Mouse (Mus musculus) embryo, embryonic 9.5 days (tissue): ENCODE results near the gene Sgms1.
"Not testable (repeated sequence)": the region's sequence is repeated elsewhere in the genome, so short reads cannot be mapped to it uniquely, and the experiment has no call there.

Source experiments
- DNase-seq: peaks from one replicate; pipeline ENCODE4 v3.0.0-alpha.2; 2017; ENCODE audit errors: extremely low spot score

Sgms1 gene

GRCm38 (mm10) chr19:32326156-32326555 lies 63.4 kb downstream of the Sgms1 start:
- DNase-seq = no peak

DNA sequence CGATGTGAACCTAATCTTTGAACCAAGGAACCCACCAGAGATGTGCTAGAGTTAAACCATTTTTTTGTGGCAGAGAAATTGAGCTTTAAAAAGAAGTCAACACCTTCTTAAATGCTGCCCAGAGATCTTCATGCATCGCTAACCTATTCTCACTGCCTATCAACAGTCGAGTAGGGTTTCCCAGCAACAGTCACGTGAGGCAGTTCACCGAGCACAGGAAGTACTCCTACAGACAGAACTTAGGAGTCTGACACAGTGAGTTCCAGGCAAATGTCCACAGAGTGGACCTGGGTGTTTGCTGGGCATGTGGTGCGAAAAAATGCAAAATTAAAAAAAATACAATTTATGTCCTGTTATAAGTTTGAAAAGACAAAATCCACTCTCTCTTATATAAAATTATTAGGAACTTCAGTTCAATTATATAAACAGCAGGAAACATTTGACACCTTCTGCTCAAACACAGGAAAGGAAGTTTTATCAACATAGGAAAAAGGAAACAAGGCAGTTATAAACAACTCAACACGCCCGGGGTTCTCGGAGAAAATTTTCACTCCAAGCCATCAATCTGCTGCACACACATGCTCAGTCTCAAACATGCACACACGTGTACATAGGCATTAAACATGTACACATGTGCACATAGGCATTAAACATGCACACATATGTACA lies 64.3 kb downstream of the Sgms1 start:
- no peak for DNase-seq

DNA sequence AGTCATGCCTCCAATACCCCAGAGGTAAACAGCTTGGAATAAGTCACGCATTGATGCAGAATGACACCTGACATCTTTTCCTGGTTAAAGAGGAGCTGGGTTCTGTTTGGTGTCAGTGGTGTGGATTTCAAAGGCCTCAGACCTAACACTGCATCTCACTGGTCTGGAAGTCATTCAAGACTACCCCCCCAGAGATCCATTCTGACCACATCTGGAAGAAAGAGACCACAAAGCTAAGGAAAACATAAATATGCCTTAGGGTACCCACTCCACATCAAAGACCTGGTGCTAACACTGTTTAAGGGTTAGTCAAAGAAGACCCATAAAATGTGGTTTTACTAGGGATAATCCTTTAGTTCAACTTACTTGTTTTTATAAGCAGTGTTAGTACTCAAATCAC lies 65.0 kb downstream of the Sgms1 start:
- DNase-seq = no peak

GRCm38 (mm10) chr19:32323070-32323469 lies 66.4 kb downstream of the Sgms1 start:
- no peak for DNase-seq

- no peak for DNase-seq
These were observed 67.0 kb downstream of the Sgms1 start for GRCm38 (mm10) chr19:32322429-32323035.

DNA sequence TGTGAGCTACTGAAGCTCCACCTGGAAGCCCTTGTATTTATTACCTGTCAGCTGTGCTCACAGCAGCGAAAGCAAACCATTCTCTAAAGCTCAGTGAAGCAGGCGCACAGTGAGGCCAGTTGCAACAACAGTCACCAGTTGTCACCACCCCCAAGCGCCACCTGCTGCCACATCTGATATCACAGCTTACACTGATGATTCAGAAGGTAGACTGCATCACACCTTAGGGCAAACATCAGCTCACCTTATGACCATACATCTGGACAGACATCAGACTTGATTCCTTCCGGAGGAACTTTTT lies 69.2 kb downstream of the Sgms1 start:
- no peak for DNase-seq

- DNase-seq = no peak
These were observed 69.8 kb downstream of the Sgms1 start for GRCm38 (mm10) chr19:32319531-32320365.

DNA sequence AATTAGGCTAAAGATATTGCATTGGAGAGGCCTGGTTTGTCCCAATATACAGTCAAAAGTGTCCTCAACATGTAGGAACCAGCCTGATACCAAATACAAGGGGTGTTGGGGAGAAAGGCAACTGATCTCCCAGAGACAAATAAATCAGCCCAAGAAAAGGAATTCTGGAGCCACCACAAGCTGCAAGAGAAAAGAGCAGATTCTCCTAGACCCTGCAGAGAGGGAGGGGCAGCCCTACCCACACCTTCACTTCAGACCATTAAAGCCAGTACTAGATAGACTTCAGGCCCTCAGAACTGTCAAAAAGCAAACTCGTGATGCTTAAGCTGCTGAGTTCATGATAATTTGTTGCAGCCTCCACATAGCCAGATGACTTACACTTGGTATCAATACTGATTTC lies 70.5 kb downstream of the Sgms1 start:
- no peak for DNase-seq

GRCm38 (mm10) chr19:32317347-32317746 lies 72.2 kb downstream of the Sgms1 start:
- DNase-seq = not testable (repeated sequence)

DNA sequence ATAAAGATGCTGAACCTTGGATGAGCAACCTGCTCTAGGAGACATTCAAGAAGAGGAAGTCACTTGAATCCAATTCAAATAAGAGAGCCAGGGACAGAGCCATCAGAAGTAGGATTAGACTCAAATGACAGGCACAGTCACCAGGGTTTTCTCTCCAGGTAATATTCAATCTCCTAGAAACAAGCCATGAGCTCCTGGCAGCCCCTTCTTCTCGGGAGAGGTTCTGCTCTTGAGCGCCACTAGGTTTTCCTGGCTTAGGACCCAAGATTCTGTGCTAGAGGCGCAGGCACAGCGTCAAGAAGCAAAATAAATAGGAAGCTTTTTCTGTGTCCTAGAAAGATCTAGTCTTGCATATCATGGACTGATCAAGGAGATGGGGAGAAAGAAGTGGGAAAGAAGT lies 76.2 kb downstream of the Sgms1 start:
- DNase-seq = no peak

- no peak for DNase-seq
These were observed 77.8 kb downstream of the Sgms1 start for GRCm38 (mm10) chr19:32311762-32312161.

GRCm38 (mm10) chr19:32311063-32311462 lies 78.5 kb downstream of the Sgms1 start:
- DNase-seq = no peak

GRCm38 (mm10) chr19:32310483-32310882 lies 79.0 kb downstream of the Sgms1 start:
- no peak for DNase-seq

DNA sequence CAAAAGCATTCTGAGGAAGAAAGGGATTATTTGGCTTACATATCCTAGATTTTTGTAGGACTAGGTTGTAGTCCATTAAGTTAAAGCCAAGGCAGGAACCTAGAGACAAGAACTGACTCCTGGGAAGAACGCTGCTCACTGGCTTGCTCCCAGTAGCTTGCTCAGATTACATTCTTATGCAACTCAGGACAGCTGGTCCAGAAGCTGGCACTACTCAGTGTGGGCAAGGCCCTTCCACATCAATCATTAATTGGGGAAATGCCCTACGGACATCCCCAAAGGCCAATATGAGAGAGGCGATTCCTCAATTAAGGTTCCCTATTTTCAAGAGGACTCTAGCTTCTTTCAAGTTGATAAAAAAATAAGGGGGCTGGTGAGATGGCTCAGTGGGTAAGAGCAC lies 80.2 kb downstream of the Sgms1 start:
- DNase-seq = no peak

- no peak for DNase-seq
These were observed 81.2 kb downstream of the Sgms1 start for GRCm38 (mm10) chr19:32308311-32308710.

GRCm38 (mm10) chr19:32304898-32305297 lies 84.6 kb downstream of the Sgms1 start:
- DNase-seq = no peak

- no peak for DNase-seq
These were observed 85.3 kb downstream of the Sgms1 start for GRCm38 (mm10) chr19:32304008-32304873.

DNA sequence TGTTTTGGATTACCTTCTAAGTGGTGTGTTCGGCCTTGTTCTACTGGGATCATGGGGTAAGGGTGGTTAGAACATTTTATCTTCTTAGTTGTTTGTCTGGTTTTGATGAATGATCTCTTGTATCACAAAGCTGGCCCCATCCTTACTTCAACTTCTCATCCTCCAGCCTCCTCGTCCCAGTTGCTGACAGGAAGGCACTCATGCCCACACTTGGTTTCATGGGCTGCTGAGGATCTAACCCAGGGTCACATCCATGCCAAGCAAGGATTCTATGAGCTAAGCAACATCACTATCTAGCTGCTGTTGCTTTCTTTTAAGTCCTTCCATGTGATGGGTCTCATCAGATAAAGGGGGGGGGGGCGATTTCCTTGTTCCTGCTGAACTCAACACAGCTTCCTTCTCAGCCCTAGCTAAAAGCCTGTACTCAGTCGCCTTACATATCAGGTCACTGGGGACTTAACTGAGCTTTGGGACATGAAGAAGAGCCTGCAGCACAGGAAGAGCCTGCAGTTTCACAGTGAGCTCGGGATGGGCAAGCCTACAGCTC lies 86.6 kb downstream of the Sgms1 start:
- DNase-seq = no peak

DNA sequence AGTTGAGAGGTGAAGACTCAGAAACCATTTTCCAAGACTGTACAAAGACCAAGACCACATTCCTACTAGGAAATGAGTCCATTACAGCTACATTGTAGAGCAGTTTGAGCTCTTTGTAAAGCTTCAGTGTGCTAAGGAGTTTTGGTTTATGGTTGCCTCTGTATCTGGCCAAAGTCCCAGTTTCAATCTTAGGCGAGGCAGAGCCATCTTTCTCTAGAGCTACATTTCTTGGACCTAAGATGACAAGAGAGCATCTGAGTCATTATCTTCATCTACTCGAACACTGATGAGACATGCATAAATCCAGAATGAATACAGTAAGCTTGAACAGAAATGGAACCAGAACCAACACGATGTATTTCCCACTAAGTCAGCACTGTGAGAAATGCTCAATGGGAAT lies 87.9 kb downstream of the Sgms1 start:
- DNase-seq = no peak

DNA sequence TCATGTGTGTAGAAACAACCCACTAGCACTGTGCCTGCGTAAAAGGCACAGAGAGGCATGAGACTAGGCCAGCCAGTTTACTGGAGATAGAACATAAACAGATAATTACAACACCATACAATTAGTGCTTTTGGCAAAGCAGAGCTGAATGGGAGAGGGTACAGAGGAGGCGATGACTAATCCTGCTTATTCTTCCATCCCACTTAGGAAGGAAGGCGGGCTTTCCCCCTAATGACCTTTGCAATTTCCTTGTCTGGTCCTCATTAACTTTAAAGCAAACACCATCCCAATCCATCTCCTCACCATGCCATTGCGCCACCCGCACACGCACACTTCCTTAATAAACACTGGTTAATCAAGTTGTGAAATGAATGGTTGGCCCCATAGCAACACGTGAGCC lies 91.3 kb downstream of the Sgms1 start:
- DNase-seq = no peak

- no peak for DNase-seq
These were observed 92.7 kb downstream of the Sgms1 start for GRCm38 (mm10) chr19:32296863-32297262.

DNA sequence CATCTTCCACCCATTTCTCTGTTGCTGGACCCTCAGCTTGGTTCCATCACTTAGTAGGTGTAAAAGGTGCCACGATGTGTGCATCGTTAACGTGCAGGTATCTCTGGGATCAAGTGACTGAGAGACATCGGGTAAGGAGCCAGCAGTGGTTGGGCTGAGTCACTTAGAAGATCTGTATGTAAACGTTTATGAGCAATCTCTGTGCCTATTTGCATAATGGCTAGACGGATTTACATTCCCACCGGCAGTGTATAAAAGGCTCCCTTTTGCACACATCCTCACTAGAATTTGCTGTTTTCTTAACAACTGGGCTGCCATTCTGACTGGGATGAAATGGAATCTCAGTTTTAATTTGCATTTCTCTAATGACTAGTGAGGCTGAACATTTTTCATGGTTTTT lies 93.9 kb downstream of the Sgms1 start:
- DNase-seq = no peak
